Mouse (Mus musculus): ENCODE data around the gene Ankrd54. TPM values are rescaled to one million over a fixed set of nuclear protein-coding genes. Genes with fewer than 3 reads are reported as not detected.

Ankrd54 gene
- total and polyA plus RNA-seq, 3 experiments, result 21.8 to 38.6 (median 26.4) TPM

DNA sequence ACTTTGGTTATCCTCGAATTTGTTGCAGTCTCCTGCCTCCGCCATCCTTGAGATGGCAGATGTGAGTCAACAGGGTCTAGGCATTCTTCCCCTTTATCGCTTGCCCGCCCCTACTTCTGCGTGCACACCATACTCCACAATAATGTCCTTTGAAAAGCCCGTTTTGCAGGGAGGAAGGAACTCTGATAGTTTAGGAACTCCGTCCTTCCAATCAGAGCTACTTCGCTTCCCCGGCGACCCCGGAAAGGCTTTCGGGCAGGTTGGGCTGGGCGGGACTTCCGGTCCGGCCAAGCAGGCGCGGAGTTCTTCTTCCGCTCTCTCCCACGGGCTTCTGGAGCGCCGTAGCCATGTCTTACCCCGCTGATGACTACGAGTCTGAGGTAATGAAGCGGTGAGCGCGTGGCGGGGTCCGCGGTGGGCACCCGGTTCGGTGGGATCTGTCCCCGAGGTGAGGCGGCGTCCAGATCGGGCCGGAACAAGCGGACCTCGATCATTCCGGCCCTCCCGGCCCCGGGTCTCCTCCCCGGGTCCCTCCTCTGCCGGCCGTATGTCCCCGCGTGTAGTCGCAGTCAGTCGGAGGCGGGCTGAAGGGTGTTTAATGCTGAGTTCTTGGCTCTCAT is 12.3 kb upstream of the Ankrd54 start, which contains the start of gene Eif3l:
Gene Eif3l (plus strand): TSS at position 267 of the 620 bp plus-strand sequence.
- peaks cover 32 to 39% of the 10 kb centered on the region in 2 experiments for H3K36me3 ChIP-seq (replicated peaks in 1 of 2; ENCODE audit: control insufficient read depth in 1 of 2, insufficient read depth in 1 of 2, low read length in 1 of 2)
- DNase-seq (ENCODE audit: extremely low read depth), result peak; percentile 82
- dilution Hi-C loops (cut with MboI; ENCODE audit: extremely low pct_ligation_motif_present, extremely low pct_unique_long_range_greater_than_20kb, low sequenced_read_pairs), result no loop called here
- H3K9ac ChIP-seq (ENCODE audit: insufficient read depth, low read depth), result peak within 1 kb of the TSS; percentile 73
- no peaks in the 10 kb centered on the region for H3K27me3 ChIP-seq (replicated peaks)
- H3K27ac ChIP-seq (ENCODE audit: insufficient read depth, low read depth), result peak within 1 kb of the TSS; percentile 61
- H3K4me1 ChIP-seq (ENCODE audit: control insufficient read depth in 1 of 2, insufficient read depth in 2 of 2), result peaks cover 3 to 57% of the 10 kb centered on the region in 2 experiments
- peak within 1 kb of the TSS; percentile 72 to 97 (median 82) for H3K4me3 ChIP-seq (replicated peaks in 1 of 3; ENCODE audit: low read depth in 2 of 3, low read length in 2 of 3, poor library complexity in 1 of 3)
- peak within 1 kb of the TSS; percentile 98 for H3K4me2 ChIP-seq (ENCODE audit: insufficient read depth, low read depth, poor library complexity, severe bottlenecking)
- H3K9me3 ChIP-seq (replicated peaks; ENCODE audit: low read length), result no peaks in the 10 kb centered on the region
- TF ChIP-seq SIN3A (IDR thresholded peaks at IDR 0.05; ENCODE audit: low read length) (peak; percentile 91), CHD2 (IDR thresholded peaks at IDR 0.05; ENCODE audit: low read length) (peak; percentile 94), ZNF384 (IDR thresholded peaks at IDR 0.05; ENCODE audit: low read depth, low read length) (no peak), UBTF (IDR thresholded peaks at IDR 0.05; ENCODE audit: low read depth, low read length) (no peak), POLR2A (IDR thresholded peaks at IDR 0.05; ENCODE audit: low read depth, low read length) (peak; percentile 89), GABPA (IDR thresholded peaks at IDR 0.05; ENCODE audit: insufficient replicate concordance, low read depth, low read length) (no peak; the same call in 1 of the 2 replicates), NRF1 (IDR thresholded peaks at IDR 0.05; ENCODE audit: low read depth, low read length) (peak; percentile 78), USF1 (IDR thresholded peaks at IDR 0.05; ENCODE audit: low read depth, low read length) (no peak), ZC3H11A (IDR thresholded peaks at IDR 0.05; ENCODE audit: low read depth, low read length) (no peak), ELF1 (IDR thresholded peaks at IDR 0.05; ENCODE audit: low read depth, low read length) (peak; percentile 92), MXI1 (IDR thresholded peaks at IDR 0.05; ENCODE audit: low read depth, low read length) (peak; percentile 86), TBP (conservative IDR thresholded peaks at IDR 0.05; ENCODE audit: low read depth, low read length) (no peak; the same call in 1 of the 2 replicates), RAD21 (IDR thresholded peaks at IDR 0.05; ENCODE audit: low read depth, low read length) (no peak), ZMIZ1 (IDR thresholded peaks at IDR 0.05; ENCODE audit: low read depth, low read length) (no peak; the same call in none of the 2 replicates), NELFE (IDR thresholded peaks at IDR 0.05; ENCODE audit: low read depth, low read length) (peak; percentile 93), KAT2A (IDR thresholded peaks at IDR 0.05; ENCODE audit: insufficient replicate concordance, low read length) (peak; percentile 95), MAFK (IDR thresholded peaks at IDR 0.05; ENCODE audit: insufficient replicate concordance, low read length) (no peak), MEF2A (IDR thresholded peaks at IDR 0.05; ENCODE audit: borderline replicate concordance, low read depth, low read length) (no peak), MAX (IDR thresholded peaks at IDR 0.05; ENCODE audit: low read length) (peak; percentile 61), ETS1 (conservative IDR thresholded peaks at IDR 0.05; ENCODE audit: low read depth, low read length) (no peak), CHD1 (IDR thresholded peaks at IDR 0.05; ENCODE audit: low read depth, low read length) (no peak), MYC (IDR thresholded peaks at IDR 0.05; ENCODE audit: low read depth, low read length) (peak; percentile 68; the same call in 1 of the 2 replicates), SMC3 (IDR thresholded peaks at IDR 0.05; ENCODE audit: low read depth, low read length) (no peak), MAZ (IDR thresholded peaks at IDR 0.05; ENCODE audit: low read depth, low read length) (no peak), POLR2AphosphoS2 (IDR thresholded peaks at IDR 0.05; ENCODE audit: low read depth, low read length) (peak; percentile 73), TCF12 (IDR thresholded peaks at IDR 0.05; ENCODE audit: low read depth, low read length) (peak; percentile 66), EP300 (IDR thresholded peaks at IDR 0.05; ENCODE audit: low read length) (no peak), BHLHE40 (IDR thresholded peaks at IDR 0.05; ENCODE audit: low read depth, low read length) (no peak), IRF4 (IDR thresholded peaks at IDR 0.05; ENCODE audit: low read depth, low read length) (no peak; the same call in 1 of the 2 replicates), JUN (IDR thresholded peaks at IDR 0.05; ENCODE audit: insufficient read depth, low read depth, low read length) (no peak), PAX5 (IDR thresholded peaks at IDR 0.05; ENCODE audit: low read length) (no peak), JUND (conservative IDR thresholded peaks at IDR 0.05; ENCODE audit: low read depth, low read length) (no peak), HCFC1 (IDR thresholded peaks at IDR 0.05; ENCODE audit: low read depth, low read length) (peak; percentile 94), ZKSCAN1 (IDR thresholded peaks at IDR 0.05; ENCODE audit: borderline replicate concordance, low read depth, low read length) (no peak), CTCF (conservative IDR thresholded peaks at IDR 0.05 in 1 of 2, IDR thresholded peaks at IDR 0.05 in 1 of 2; ENCODE audit: low read depth in 2 of 2, low read length in 2 of 2) (no peak), E2F4 (IDR thresholded peaks at IDR 0.05; ENCODE audit: insufficient replicate concordance, low read depth, low read length) (no peak), USF2 (conservative IDR thresholded peaks at IDR 0.05; ENCODE audit: low read depth, low read length) (no peak), RCOR1 (conservative IDR thresholded peaks at IDR 0.05; ENCODE audit: low read depth, low read length) (no peak)
- in situ Hi-C loops (cut with MboI; ENCODE audit: low pct_ligation_motif_present, low pct_unique_long_range_greater_than_20kb, low sequenced_read_pairs), result loop anchor here (5.0 kb wide), 1 partner anchor 38 kb away; no protein-coding TSS in a partner anchor
- peaks cover 35% of the 10 kb centered on the region for H3K79me2 ChIP-seq (replicated peaks; ENCODE audit: control insufficient read depth, extremely low read depth, insufficient read depth, poor library complexity, severe bottlenecking)
